Mouse (Mus musculus): ENCODE results near the gene Zscan12. TPM values are rescaled to one million over a fixed set of nuclear protein-coding genes. Genes with fewer than 3 reads are reported as not detected.
A peak's percentile ranks its signal among the peaks of the same experiment; 100 is the strongest.

Gene Zscan12
- polyA plus RNA-seq, 1 experiment from 2014 or later: 12.7 TPM

GRCm38 (mm10) chr13:21402848-21403247 is 40.2 kb downstream of the Zscan12 start:
- peak overlapping the region; percentile 60 for H3K4me3 ChIP-seq
- H3K4me1 ChIP-seq (replicated peaks): peaks cover 37% of the 10 kb centered on the region
- peak overlapping the region; percentile 70 for H3K4me2 ChIP-seq
- peak overlapping the region; percentile 66; the same call in 1 of the 2 replicates for H3K9ac ChIP-seq
- peak; percentile 46; the same call in 1 of the 2 replicates for ATAC-seq (ENCODE audit: low FRiP score, low read depth)
- no peaks in the 10 kb centered on the region for H3K27me3 ChIP-seq
- no peaks in the 10 kb centered on the region for H3K36me3 ChIP-seq
- 0% methylated on average over 2 of the region's 2 CpGs for WGBS
- H3K27ac ChIP-seq (replicated peaks): peak overlapping the region; percentile 63
- no peaks in the 10 kb centered on the region for H3K9me3 ChIP-seq

- no peak for ATAC-seq (ENCODE audit: low FRiP score, low read depth)
- H3K9ac ChIP-seq: no peak overlapping the region
- H3K27me3 ChIP-seq: no peaks in the 10 kb centered on the region
- H3K9me3 ChIP-seq: no peaks in the 10 kb centered on the region
- H3K4me3 ChIP-seq: no peak overlapping the region
- peaks cover 12% of the 10 kb centered on the region for H3K4me1 ChIP-seq (replicated peaks)
- no peak overlapping the region for H3K27ac ChIP-seq (replicated peaks)
- WGBS: 80% methylated on average over 11 of the region's 11 CpGs
- peak overlapping the region; percentile 72 for H3K4me2 ChIP-seq
- no peaks in the 10 kb centered on the region for H3K36me3 ChIP-seq
These were observed 44.7 kb downstream of the Zscan12 start for GRCm38 (mm10) chr13:21407341-21407740.

GRCm38 (mm10) chr13:21407969-21408804 is 45.6 kb downstream of the Zscan12 start:
- ATAC-seq (ENCODE audit: low FRiP score, low read depth): peak; percentile 98
- H3K4me3 ChIP-seq: peak overlapping the region; percentile 49
- peaks cover 9% of the 10 kb centered on the region for H3K4me1 ChIP-seq (replicated peaks)
- no peaks in the 10 kb centered on the region for H3K9me3 ChIP-seq
- peak overlapping the region; percentile 72 for H3K4me2 ChIP-seq
- 5% methylated on average over 27 of the region's 27 CpGs for WGBS
- H3K36me3 ChIP-seq: no peaks in the 10 kb centered on the region
- peak overlapping the region; percentile 83 for H3K27ac ChIP-seq (replicated peaks)
- no peaks in the 10 kb centered on the region for H3K27me3 ChIP-seq
- H3K9ac ChIP-seq: peak overlapping the region; percentile 59

GRCm38 (mm10) chr13:21408805-21409459 is 46.3 kb downstream of the Zscan12 start:
- Histone ChIP-seq H3K9ac (peak overlapping the region; percentile 59), H3K9me3 (no peaks in the 10 kb centered on the region), H3K36me3 (no peaks in the 10 kb centered on the region), H3K4me1 (replicated peaks) (peaks cover 9% of the 10 kb centered on the region), H3K27me3 (no peaks in the 10 kb centered on the region), H3K27ac (replicated peaks) (peak overlapping the region; percentile 83), H3K4me3 (peak overlapping the region; percentile 49), H3K4me2 (peak overlapping the region; percentile 72)
- WGBS: 51% methylated on average over 11 of the region's 11 CpGs
- ATAC-seq (ENCODE audit: low FRiP score, low read depth): peak; percentile 50

- H3K4me1 ChIP-seq (replicated peaks): no peaks in the 10 kb centered on the region
- 73% methylated on average over 14 of the region's 15 CpGs for WGBS
- no peak overlapping the region for H3K4me3 ChIP-seq
- no peaks in the 10 kb centered on the region for H3K9me3 ChIP-seq
- H3K27ac ChIP-seq (replicated peaks): no peak overlapping the region
- ATAC-seq (ENCODE audit: low FRiP score, low read depth): no peak
- no peaks in the 10 kb centered on the region for H3K36me3 ChIP-seq
- H3K4me2 ChIP-seq: no peak overlapping the region
- H3K27me3 ChIP-seq: no peaks in the 10 kb centered on the region
- no peak overlapping the region for H3K9ac ChIP-seq
These were observed 51.9 kb downstream of the Zscan12 start for GRCm38 (mm10) chr13:21414231-21415212.

- H3K27me3 ChIP-seq: no peaks in the 10 kb centered on the region
- no peak overlapping the region for H3K27ac ChIP-seq (replicated peaks)
- H3K9ac ChIP-seq: no peak overlapping the region
- 79% methylated on average over 4 of the region's 4 CpGs for WGBS
- no peaks in the 10 kb centered on the region for H3K36me3 ChIP-seq
- H3K9me3 ChIP-seq: no peaks in the 10 kb centered on the region
- H3K4me2 ChIP-seq: no peak overlapping the region
- no peak for ATAC-seq (ENCODE audit: low FRiP score, low read depth)
- no peaks in the 10 kb centered on the region for H3K4me1 ChIP-seq (replicated peaks)
- no peak overlapping the region for H3K4me3 ChIP-seq
These were observed 52.6 kb downstream of the Zscan12 start for GRCm38 (mm10) chr13:21415266-21415665.

- Histone ChIP-seq H3K4me3 (no peak overlapping the region), H3K9me3 (no peaks in the 10 kb centered on the region), H3K36me3 (no peaks in the 10 kb centered on the region), H3K27ac (replicated peaks) (no peak overlapping the region), H3K4me1 (replicated peaks) (no peaks in the 10 kb centered on the region), H3K27me3 (no peaks in the 10 kb centered on the region), H3K4me2 (no peak overlapping the region), H3K9ac (no peak overlapping the region)
- ATAC-seq (ENCODE audit: low FRiP score, low read depth): no peak
- 97% methylated on average over 2 of the region's 2 CpGs for WGBS
These were observed 53.1 kb downstream of the Zscan12 start for GRCm38 (mm10) chr13:21415750-21416149.

- H3K27ac ChIP-seq (replicated peaks): no peak overlapping the region
- no peak overlapping the region for H3K4me2 ChIP-seq
- no peak overlapping the region for H3K4me3 ChIP-seq
- no peak overlapping the region for H3K9ac ChIP-seq
- no peak for ATAC-seq (ENCODE audit: low FRiP score, low read depth)
- no peaks in the 10 kb centered on the region for H3K4me1 ChIP-seq (replicated peaks)
- H3K27me3 ChIP-seq: no peaks in the 10 kb centered on the region
- whole genome bisulfite sequencing: 83% methylated on average over 6 of the region's 6 CpGs
- H3K36me3 ChIP-seq: no peaks in the 10 kb centered on the region
- H3K9me3 ChIP-seq: no peaks in the 10 kb centered on the region
These were observed 54.8 kb downstream of the Zscan12 start for GRCm38 (mm10) chr13:21417298-21418010.

GRCm38 (mm10) chr13:21418865-21419264 is 56.2 kb downstream of the Zscan12 start:
- Histone ChIP-seq H3K9me3 (no peaks in the 10 kb centered on the region), H3K27ac (replicated peaks) (no peak overlapping the region), H3K4me2 (no peak overlapping the region), H3K27me3 (no peaks in the 10 kb centered on the region), H3K4me3 (no peak overlapping the region), H3K4me1 (replicated peaks) (no peaks in the 10 kb centered on the region), H3K36me3 (no peaks in the 10 kb centered on the region), H3K9ac (no peak overlapping the region)
- ATAC-seq (ENCODE audit: low FRiP score, low read depth): no peak
- 64% methylated on average over 6 of the region's 6 CpGs for WGBS
